Mouse (Mus musculus): ENCODE data around the gene Nemp2. TPM values are rescaled to one million over a fixed set of nuclear protein-coding genes. Genes with fewer than 3 reads are reported as not detected.

Gene Nemp2
- polyA plus RNA-seq, 1 experiment from 2014 or later = 8.5 TPM

Other genes with a start within 250 kb of the Nemp2 start
- 8.1 and 10.4 TPM in 2 replicates for gene Nab1, start 130.0 kb upstream of the Nemp2 start, polyA plus RNA-seq (2014; fragmentation: Nextera tagmentation; extraction: Ambion mirVana)
- gene Mfsd6, start 96.8 kb downstream of the Nemp2 start, polyA plus RNA-seq (2014; fragmentation: Nextera tagmentation; extraction: Ambion mirVana) = 13.6 and 17.1 TPM in 2 replicates
- 34.0 and 35.2 TPM in 2 replicates for gene Inpp1, start 187.0 kb downstream of the Nemp2 start, polyA plus RNA-seq (2014; fragmentation: Nextera tagmentation; extraction: Ambion mirVana)
- gene Hibch, start 214.2 kb downstream of the Nemp2 start, polyA plus RNA-seq (2014; fragmentation: Nextera tagmentation; extraction: Ambion mirVana) = 31.5 and 33.0 TPM in 2 replicates

Measured in neural tube, embryonic 14.5 days (tissue).